Comparison of ENCODE assay signal across 8 mouse cellular contexts in the genomic region with DNA sequence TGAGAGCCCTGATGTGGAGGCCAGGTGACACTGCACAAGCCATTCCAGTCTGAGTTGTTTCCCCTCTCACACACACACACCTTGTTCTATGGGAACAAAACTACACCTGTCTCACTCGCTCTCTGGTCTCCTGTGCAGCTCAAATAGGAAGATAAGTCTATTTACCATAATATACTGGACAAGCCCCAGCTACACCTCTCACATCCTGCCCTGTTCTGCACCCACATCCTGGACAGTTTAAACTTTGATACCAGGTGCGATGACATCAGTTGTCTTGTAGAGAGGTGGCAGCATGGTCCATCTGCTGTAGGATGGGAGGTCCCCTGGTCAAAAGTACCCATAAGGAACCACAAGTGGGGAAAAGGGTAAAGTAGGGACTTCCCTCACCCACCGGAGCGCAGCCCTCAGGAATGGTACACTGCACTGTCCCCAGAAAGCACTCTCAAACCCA. TPM values are rescaled to one million over a fixed set of nuclear protein-coding genes. Genes with fewer than 3 reads are reported as not detected.
DNase-seq lines count a peak whose midpoint lies in the region; ATAC-seq and TF ChIP-seq lines count a peak whose summit lies in the region.

No protein-coding gene starts in this region.

- ATAC-seq in limb, embryonic 12.5 days (ENCODE audit: insufficient number of reproducible peaks, insufficient read depth, low FRiP score, low TSS enrichment, low read depth) = no peak
- ATAC-seq in neural tube, embryonic 13.5 days (ENCODE audit: low read depth) = no peak
- no peak for ATAC-seq in megakaryocyte-erythroid progenitor cell, adult 5-6 weeks (replicated peaks; ENCODE audit: low FRiP score, low TSS enrichment, poor library complexity, severe bottlenecking)

- peaks cover 17% of the 10 kb centered on the region for H3K4me1 ChIP-seq in embryonic fibroblast, embryonic 13.5 days (ENCODE audit: control insufficient read depth, insufficient read depth, low read length)
- H3K4me1 ChIP-seq in limb, embryonic 12.5 days (replicated peaks) = peaks cover 55% of the 10 kb centered on the region
- peaks cover 64% of the 10 kb centered on the region for H3K4me1 ChIP-seq in neural tube, embryonic 13.5 days (replicated peaks)

- no peak for DNase-seq in left cerebral cortex, adult 2 months (ENCODE audit: extremely low spot score in 1 of 2, low spot score in 2 of 2)
- DNase-seq in left cerebral cortex, adult 18-20 months (ENCODE audit: low spot score in 2 of 2) = no peak
- no peak for DNase-seq in right cerebral cortex, postnatal 25 days
- DNase-seq in urinary bladder, postnatal 4 days (ENCODE audit: low spot score in 2 of 2) = no peak

- peak overlapping the region; percentile 89 for H3K4me2 ChIP-seq in limb, embryonic 12.5 days
- H3K4me2 ChIP-seq in neural tube, embryonic 13.5 days = peak overlapping the region; percentile 85

- H3K4me3 ChIP-seq in left cerebral cortex, adult 2 months = peak overlapping the region; percentile 71
- peak overlapping the region; percentile 66 for H3K4me3 ChIP-seq in embryonic fibroblast, embryonic 13.5 days (ENCODE audit: insufficient read depth, low read length)
- peak overlapping the region; percentile 92 for H3K4me3 ChIP-seq in limb, embryonic 12.5 days (replicated peaks)
- H3K4me3 ChIP-seq in neural tube, embryonic 13.5 days = peak overlapping the region; percentile 94

- 0 out of 2 replicates have a peak, but pooled peaks cover 5% of the 10 kb centered on the region for H3K36me3 ChIP-seq in limb, embryonic 12.5 days
- no peaks in the 10 kb centered on the region for H3K36me3 ChIP-seq in neural tube, embryonic 13.5 days

- peak overlapping the region; percentile 37; the same call in 1 of the 2 replicates for H3K9ac ChIP-seq in limb, embryonic 12.5 days (replicated peaks)
- peak overlapping the region; percentile 99 for H3K9ac ChIP-seq in neural tube, embryonic 13.5 days

- H3K27ac ChIP-seq in left cerebral cortex, adult 2 months = no peak overlapping the region; the same call in 1 of the 2 replicates
- no peak overlapping the region for H3K27ac ChIP-seq in embryonic fibroblast, embryonic 13.5 days (ENCODE audit: insufficient read depth, low read length)
- H3K27ac ChIP-seq in limb, embryonic 12.5 days = no peak overlapping the region
- no peak overlapping the region; the same call in 1 of the 2 replicates for H3K27ac ChIP-seq in neural tube, embryonic 13.5 days (replicated peaks)

- TF ChIP-seq POLR2A in embryonic fibroblast, embryonic 13.5 days (IDR thresholded peaks at IDR 0.05; ENCODE audit: low read depth, low read length) = no peak

- 62% methylated on average over 4 of the region's 4 CpGs for WGBS in limb, embryonic 12.5 days
- 57% methylated on average over 4 of the region's 4 CpGs for WGBS in neural tube, embryonic 13.5 days

- H3K9me3 ChIP-seq in limb, embryonic 12.5 days = no peaks in the 10 kb centered on the region
- no peaks in the 10 kb centered on the region for H3K9me3 ChIP-seq in neural tube, embryonic 13.5 days

- H3K27me3 ChIP-seq in limb, embryonic 12.5 days = no peaks in the 10 kb centered on the region
- H3K27me3 ChIP-seq in neural tube, embryonic 13.5 days = no peaks in the 10 kb centered on the region

- no peak for TF ChIP-seq CTCF in left cerebral cortex, adult 2 months (IDR thresholded peaks at IDR 0.05)
- no peak for TF ChIP-seq CTCF in embryonic fibroblast, embryonic 13.5 days (IDR thresholded peaks at IDR 0.05; ENCODE audit: borderline replicate concordance, insufficient read depth, low read length)

- intact Hi-C loops in left cerebral cortex, adult 2 months (cut with DNase I) = loop anchor here (5.0 kb wide), 1 partner anchor 203 kb away; no protein-coding TSS in a partner anchor

RNA-seq across cellular contexts. Expression of a gene that starts 1.1 kb away (rescaled TPM):
- total RNA-seq in left cerebral cortex, adult 2 months (2021) = 100 to 1,000 TPM; 236 to 248 TPM
- total RNA-seq in left cerebral cortex, adult 18-20 months (2021) = 100 to 1,000 TPM; 224 to 230 TPM
- polyA plus RNA-seq in embryonic fibroblast, embryonic 13.5 days (2011; ENCODE audit: insufficient read length, low read depth, missing spikeins) = 40.5 and 41.6 TPM in 2 replicates
- 15.6 and 16.1 TPM in 2 replicates for polyA plus RNA-seq in limb, embryonic 12.5 days (2016; fragmentation: Nextera tagmentation; extraction: Ambion mirVana)
- polyA plus RNA-seq in neural tube, embryonic 13.5 days (2015; fragmentation: Nextera tagmentation; extraction: Ambion mirVana) = 22.3 and 25.5 TPM in 2 replicates
- total RNA-seq in megakaryocyte-erythroid progenitor cell, adult 5-6 weeks (2014; fragmentation: Nextera tagmentation) = 103 and 118 TPM in 2 replicates
- 81.8 and 93.1 TPM in 2 replicates for total RNA-seq in megakaryocyte-erythroid progenitor cell, adult 5-6 weeks (2017)

RNA-seq across cellular contexts. Expression of a gene that starts 22.0 kb away (rescaled TPM):
- total RNA-seq in left cerebral cortex, adult 2 months (2021) = 10 to 100 TPM; 68.7 to 75.0 TPM
- 10 to 100 TPM; 67.2 to 71.2 TPM for total RNA-seq in left cerebral cortex, adult 18-20 months (2021)
- 5.7 and 7.3 TPM in 2 replicates for polyA plus RNA-seq in embryonic fibroblast, embryonic 13.5 days (2011; ENCODE audit: insufficient read length, low read depth, missing spikeins)
- 12.6 and 12.9 TPM in 2 replicates for polyA plus RNA-seq in limb, embryonic 12.5 days (2016; fragmentation: Nextera tagmentation; extraction: Ambion mirVana)
- 29.8 and 33.1 TPM in 2 replicates for polyA plus RNA-seq in neural tube, embryonic 13.5 days (2015; fragmentation: Nextera tagmentation; extraction: Ambion mirVana)
- total RNA-seq in megakaryocyte-erythroid progenitor cell, adult 5-6 weeks (2014; fragmentation: Nextera tagmentation) = 1.0 and 2.2 TPM in 2 replicates
- 0.61 TPM in 1 of 2 replicates, not detected in the other for total RNA-seq in megakaryocyte-erythroid progenitor cell, adult 5-6 weeks (2017)

RNA-seq across cellular contexts. Expression of a gene that starts 35.9 kb away (rescaled TPM):
- 10 to 100 TPM; 60.9 to 72.6 TPM for total RNA-seq in left cerebral cortex, adult 2 months (2021)
- total RNA-seq in left cerebral cortex, adult 18-20 months (2021) = 10 to 100 TPM; 49.2 to 52.4 TPM
- 14.0 and 22.5 TPM in 2 replicates for polyA plus RNA-seq in embryonic fibroblast, embryonic 13.5 days (2011; ENCODE audit: insufficient read length, low read depth, missing spikeins)
- polyA plus RNA-seq in limb, embryonic 12.5 days (2016; fragmentation: Nextera tagmentation; extraction: Ambion mirVana) = 9.1 and 11.6 TPM in 2 replicates
- 7.2 and 8.2 TPM in 2 replicates for polyA plus RNA-seq in neural tube, embryonic 13.5 days (2015; fragmentation: Nextera tagmentation; extraction: Ambion mirVana)
- 5.9 and 27.6 TPM in 2 replicates for total RNA-seq in megakaryocyte-erythroid progenitor cell, adult 5-6 weeks (2014; fragmentation: Nextera tagmentation)
- total RNA-seq in megakaryocyte-erythroid progenitor cell, adult 5-6 weeks (2017) = 7.0 and 8.6 TPM in 2 replicates

Comparison
In these comparisons a context has a peak if more than half of its experiments do, and no peak if none do; other contexts are left out.
1. RNA of a gene that starts 22.0 kb away (total RNA-seq): 68.7 to 75.0 TPM in left cerebral cortex, adult 2 months and 67.2 to 71.2 TPM in left cerebral cortex, adult 18-20 months; 0.61 to 2.2 TPM in megakaryocyte-erythroid progenitor cell, adult 5-6 weeks; every median in the first group is over 10 times any median in the second.
2. Peak in every context shown above with its lines, with median percentiles within 50 percentile points of each other: H3K4me3 ChIP-seq.